Mouse (Mus musculus) embryo, embryonic 11.5 days (tissue): Measurements from ENCODE around the gene Emp2.

Experiments
- DNase-seq: peaks from one replicate; pipeline ENCODE4 v3.0.0-alpha.2; 2012; ENCODE audit warnings: low read depth, low spot score

The Emp2 gene

DNA sequence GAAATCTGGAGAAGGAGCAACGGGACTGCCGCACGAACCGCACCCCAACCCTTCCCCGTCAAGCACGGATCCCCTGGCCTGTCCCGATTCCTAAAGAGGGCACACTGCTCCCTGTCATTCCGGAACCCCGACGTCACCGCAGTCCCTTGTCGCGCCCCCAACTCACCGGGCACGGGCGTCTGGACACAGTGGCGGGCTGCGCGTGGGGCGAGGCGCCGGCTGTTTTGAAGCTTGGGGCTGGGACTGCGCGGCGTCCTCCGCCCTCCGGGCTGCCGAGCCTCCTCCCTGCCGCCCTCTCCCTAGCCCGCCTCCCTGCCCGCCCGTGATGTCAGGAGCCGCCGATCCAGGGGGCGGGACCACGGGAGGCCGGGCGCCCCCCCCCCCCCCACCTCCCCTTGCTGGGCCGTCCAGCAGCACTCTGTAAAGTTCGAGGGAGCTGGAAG, at the start of gene Emp2:
Gene Emp2 (minus strand): TSS at position 323 of the 443 bp plus-strand sequence.
- peak; percentile 20 for DNase-seq

DNA sequence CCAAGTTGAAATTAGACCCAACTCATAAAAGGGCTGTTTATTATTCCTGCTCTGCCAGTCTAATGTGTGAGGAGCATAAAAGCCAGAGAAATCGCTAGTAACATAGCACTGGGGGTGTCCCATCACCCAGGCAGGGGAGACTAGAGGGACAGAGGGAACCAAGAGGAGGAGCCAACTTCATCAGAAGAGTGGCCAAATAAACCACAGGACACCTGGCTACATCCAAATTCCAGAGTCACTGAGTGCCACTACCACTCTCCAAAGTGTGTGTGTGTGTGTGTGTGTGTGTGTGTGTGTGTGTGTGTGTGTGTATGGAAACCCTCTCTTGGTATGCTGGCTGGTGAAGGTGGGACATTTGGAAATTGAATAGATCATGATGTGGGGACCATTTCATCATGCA, 49.3 kb upstream of the Emp2 start:
- DNase-seq, result no peak

DNA sequence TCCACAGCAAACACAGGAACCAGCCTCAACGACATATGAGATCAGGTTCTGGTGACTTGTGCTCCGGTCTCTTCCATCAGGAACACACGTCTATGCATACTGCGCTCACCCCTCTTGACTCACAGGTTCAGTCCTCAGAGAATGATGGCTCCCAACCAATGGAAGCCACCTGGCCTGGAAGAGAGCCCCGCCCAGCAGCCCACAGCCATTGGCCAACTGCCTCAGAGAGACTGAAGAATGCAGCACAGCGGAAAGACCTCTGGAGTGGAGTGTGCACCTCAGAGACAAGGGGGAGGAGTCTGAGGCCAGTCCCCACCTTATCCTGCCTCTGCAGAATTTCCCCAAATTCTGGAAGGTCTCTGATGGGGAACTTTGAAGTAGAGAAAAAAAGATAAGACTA, 45.5 kb upstream of the Emp2 start:
- no peak for DNase-seq

DNA sequence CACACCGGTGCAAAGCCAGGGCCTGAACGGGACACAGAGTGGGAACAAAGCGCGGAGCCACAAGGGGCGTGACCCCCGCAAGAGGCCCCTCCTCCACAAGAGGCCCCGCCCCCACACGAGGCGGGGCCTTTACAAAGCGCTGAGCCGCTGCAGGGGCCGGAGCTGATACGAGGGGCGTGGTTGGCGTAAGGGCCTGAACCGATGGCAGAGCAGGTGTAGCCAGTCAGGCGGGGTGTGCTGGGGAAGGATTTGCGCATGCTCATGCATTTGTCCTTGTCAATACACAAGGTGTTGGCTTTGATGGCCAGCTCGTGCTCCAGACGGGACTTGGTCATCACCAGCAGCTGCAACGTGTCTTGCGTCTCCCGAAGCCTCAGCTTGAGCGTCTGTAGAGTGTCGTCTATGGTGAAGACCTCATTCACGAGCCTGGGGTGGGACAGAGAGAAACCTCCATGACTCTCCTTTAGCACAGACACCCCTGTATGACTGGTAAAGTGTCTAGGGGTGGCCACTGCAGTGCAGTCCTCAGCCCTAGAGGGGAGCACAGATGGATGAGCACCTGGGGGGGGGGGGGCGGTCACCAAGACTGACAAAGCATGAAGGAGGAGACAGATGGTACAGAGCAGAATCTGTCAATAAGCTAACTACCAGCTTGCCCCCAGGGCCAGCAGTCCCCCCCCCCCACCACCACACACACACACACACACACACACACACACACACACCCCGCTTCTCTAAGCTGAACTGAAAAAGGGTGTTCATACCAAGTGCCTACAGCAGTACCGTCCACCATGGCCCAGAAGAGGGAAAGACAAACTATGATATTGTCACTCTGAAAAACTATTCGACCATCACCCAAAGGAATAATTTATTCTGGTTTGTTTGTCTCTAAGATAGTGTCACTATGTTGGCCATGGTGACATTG, 44.5 kb upstream of the Emp2 start:
- DNase-seq, result peak; percentile 62

DNA sequence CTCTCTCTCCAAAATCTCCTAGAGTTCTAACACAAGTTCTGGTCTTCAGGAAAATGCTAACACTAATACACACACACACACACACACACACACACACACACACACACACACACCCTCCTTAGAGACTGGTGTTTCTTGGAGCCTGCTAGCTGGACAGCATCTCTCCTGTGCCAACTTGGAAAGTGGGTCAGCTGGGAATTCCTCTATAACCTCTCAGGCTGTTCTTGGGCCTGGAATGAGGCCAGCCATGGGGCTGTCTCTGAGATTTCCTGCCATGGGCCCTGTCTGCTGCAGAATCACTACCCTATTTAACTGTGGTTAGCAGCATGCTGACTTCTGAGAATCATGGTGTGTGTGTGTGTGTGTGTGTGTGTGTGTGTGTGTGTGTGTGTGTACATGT, 41.2 kb upstream of the Emp2 start:
- DNase-seq, result no peak

DNA sequence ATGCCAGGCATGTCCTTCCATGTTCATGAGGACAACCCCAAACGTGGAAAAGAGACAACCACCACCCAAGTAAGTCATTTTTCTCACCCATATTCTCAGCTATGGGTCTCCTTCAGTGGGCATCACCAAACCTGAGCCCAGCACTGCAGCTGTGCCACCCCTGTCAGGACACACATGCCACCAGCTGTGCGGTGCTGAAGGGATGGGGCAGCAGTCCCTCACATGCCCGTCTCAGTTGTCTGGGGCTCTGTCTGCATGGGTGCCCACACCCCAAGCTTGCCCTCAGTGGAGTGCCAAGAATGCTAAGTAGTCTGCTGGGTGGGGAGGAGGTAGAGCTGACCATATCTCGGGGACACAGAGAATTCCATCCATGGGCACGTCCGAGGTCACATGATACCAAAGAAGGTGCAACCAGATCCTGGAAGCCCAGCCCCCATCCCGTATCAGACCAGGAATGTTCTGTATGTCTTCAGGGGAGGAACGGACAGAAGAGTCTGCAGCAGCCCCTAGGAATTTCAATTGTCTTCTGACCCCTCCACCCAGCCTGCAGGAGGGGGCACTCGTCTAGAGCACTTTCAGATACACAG, 37.4 kb upstream of the Emp2 start:
- no peak for DNase-seq

DNA sequence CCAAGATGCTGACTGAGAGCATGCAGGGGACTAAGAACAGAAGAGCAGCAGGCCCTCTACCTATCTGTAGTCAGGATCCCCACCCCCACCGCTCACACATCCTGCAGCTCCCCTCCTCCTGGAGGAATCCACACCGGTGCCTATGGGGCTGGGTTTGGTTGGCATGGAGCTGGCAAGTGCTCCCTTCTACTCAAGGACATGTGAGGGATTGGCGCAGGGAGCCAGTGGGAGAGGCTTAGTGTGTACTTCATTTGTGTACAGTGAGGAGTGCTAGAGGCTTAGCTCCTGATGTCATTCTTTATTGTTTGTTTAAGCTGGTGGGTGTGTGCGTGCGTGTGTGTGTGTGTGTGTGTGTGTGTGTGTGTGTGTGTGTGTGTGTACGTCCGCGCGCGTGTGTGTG, 36.1 kb upstream of the Emp2 start:
- no peak for DNase-seq

DNA sequence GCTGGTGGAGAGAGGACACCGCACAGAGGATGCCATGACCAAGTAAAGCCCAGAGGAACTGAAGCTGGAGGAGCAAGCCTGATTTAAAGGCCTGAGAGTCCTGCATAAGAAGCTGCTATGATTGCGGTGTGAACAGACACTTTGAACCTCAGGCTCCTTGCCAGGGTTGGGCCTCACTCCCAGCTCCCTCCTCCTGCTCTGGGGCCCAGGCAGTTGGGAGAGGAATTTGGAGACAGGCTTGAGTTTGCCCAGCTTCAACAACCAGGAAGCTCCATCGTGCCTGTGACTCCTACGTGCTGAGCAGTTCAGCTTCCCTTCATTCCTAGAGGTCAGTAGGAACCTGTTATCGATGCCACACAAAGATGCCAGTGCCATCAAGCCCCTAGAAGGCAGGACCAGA, 35.7 kb upstream of the Emp2 start:
- DNase-seq, result no peak

DNA sequence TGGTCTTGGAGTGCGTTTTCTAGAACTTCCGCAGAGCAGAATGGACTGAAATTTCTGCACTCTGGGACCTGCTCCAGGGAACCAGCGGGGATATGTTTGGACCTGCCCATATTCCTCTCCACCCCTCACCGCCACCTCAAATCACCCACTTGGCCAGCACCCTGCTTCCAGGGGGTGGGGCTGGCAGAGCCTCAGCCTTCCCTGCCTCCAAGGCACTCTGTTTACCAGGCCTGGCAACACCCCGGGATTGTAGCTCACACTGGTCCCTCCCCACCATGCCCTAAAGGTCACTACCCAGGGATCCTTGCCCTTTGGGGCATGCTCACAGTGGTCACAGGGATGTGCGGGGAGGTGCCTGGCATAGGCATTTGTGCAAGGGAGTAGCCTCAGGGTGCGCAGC, 33.8 kb upstream of the Emp2 start:
- no peak for DNase-seq

DNA sequence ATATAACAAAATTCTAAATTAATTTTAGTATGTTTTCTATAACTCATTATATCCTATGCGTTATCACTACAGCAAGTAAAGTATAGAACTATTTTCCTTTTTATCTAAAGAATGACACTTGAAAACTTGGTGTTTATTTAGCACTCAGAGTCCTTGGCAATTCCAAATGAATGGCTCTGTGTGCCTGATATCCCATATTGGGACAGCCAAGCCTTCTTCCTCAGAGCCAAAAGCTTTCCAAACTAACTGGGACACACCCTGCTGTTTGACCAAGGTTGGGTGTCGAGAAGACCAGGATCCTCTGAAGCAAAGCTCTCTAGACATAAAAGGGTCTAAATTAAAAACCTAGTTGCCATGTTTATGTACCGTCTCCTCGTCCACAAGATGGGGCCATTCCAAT, 27.3 kb upstream of the Emp2 start:
- no peak for DNase-seq

DNA sequence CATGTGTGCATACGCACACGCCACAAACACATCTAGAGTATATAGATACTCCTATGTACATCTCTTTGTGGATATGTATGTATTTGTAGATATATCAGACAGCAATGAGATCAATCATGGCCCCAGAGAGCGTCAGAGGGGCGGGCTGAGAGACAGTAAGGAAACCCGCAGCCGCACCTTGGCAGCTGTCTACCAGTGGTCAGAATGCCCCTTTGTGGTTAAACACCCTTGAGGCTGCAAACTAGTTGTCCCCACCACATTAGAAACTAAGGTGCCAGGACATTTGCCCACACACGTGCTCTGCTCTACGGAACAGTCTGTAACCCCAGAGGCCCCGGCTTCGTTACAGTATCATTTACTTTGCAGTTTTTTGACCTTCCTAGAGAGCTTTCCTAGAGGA, 26.2 kb upstream of the Emp2 start:
- no peak for DNase-seq

DNA sequence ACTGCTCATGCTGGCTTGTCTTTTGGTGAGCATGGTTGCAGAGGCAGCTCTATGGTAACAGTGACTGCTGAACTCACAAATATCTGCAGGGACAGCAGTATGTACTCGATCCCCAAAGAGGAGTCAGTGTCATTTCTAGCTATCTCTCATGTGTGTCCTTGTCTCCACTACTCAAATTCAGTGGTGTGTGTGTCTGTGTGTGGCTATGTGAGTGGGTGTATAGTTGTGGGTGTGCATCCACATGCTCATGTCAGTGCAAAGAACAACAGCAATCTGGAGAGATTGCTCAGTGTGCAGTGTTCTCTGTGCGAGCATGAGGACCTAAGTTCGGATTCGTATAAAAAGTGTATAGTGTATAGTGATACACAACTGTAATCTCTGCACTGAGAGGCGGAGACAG, 24.8 kb upstream of the Emp2 start:
- no peak for DNase-seq

DNA sequence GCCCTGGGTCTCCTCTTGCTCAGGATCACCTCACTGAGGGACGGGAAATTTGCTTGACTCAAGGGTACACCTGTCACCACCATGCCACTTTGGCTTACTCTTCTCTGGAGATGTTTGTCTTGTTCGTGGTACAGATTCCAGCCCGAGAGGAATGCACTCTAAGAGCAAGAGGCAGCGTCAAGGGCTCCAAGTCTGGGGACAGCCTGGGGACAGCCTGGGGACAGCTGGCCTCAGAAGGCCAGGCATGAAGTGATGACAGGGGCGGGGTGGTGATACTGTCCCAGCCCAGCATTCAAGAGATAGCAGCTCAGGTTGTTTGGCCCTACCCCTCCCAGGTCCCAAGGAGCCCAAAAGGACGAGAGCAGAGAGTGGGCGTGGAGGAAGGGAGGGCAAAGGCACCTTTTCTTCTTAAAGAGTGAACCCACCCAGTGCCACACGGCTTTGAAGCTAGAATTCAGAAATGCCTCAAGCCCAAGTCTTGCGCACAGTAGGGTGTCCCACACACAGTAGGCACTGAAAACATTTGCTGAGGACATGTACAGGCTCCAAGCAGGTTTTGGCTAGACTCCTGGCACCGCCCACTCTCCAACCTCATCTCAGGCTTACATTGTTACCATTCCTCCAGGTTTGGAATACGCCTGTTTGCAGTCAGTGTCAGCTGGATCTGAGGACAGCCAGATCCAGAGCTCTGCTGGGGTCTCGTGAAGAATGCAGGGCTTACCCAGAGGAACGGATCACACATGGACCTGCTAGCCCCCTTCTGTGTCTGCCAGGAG, 23.8 kb upstream of the Emp2 start:
- DNase-seq, result no peak

DNA sequence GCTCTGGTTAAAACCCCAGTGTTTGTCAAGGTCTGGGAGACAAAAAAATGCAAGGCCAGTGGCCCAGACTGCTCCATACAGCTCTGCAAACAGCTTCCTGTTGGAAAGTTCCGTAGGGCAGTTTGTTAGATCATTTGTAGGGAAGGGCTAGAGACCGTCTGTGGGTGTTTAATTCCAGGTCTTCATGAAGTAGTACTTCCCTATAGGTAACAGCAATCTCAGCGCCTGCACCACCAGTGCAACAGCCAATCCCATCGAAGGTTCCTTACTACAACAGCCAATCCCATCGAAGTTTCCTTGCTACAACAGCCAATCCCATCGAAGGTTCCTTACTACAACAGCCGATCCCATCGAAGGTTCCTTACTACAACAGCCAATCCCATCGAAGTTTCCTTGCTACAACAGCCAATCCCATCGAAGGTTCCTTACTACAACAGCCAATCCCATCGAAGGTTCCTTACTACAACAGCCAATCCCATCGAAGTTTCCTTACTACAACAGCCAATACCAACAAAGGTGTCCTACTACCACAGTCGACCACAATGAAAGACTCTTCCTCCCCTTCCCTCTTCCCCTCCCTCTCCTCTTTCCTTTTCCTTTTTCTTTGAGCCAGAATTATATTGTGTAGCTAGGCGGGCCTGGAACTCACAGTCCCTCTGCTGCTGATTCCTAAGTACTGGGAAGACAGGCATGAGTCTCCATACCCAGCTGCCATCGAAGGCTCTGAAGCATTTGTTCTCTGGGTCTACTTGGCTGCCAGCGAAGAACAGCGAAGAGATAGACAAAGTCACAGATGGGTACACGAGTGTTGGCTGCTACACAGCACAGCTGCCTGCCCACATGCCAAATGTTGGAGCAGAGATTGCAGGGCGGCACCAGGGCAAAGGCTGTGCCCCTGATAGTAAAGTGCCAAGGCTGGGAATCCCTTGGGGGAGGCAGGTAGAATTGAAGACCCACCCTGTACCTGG, 23.0 kb upstream of the Emp2 start:
- no peak for DNase-seq

DNA sequence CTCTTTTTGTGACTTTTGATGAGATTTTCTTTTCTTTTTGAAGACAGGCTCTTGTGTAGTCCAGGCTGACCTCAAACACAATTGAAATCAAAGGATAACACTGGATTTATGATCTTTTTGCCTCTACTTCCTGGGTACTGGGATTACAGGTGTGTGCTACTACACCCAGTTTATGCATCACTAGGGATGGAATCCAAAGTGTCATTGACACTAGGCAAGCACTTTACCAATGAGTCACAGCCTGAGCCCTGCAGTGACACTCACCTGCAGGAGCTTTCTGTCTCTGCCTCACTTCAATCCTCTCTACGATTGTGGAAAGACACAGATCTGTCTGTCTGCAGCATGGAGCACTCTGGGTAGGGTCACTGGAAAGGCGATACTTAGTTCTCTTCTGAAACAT, 22.2 kb upstream of the Emp2 start:
- no peak for DNase-seq

DNA sequence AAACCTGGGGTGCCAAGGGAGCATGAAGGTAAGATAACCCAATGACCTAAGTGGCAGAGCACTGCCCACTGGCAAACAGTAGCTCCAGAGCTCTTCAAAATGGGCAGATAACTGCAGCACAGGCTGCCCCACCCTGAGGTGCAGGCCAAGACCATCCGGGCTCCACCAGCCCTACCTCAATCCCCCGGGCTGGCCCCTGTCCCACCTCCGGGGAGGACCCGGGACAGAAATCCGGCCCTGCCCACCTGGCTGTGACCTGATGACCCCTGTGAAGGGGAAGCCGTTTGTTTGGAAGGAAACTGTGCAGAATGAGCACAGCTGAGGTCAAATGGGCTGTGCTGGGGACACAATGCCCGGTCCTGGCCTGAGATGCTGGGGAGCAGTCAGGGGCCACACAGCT, 19.0 kb upstream of the Emp2 start:
- no peak for DNase-seq

DNA sequence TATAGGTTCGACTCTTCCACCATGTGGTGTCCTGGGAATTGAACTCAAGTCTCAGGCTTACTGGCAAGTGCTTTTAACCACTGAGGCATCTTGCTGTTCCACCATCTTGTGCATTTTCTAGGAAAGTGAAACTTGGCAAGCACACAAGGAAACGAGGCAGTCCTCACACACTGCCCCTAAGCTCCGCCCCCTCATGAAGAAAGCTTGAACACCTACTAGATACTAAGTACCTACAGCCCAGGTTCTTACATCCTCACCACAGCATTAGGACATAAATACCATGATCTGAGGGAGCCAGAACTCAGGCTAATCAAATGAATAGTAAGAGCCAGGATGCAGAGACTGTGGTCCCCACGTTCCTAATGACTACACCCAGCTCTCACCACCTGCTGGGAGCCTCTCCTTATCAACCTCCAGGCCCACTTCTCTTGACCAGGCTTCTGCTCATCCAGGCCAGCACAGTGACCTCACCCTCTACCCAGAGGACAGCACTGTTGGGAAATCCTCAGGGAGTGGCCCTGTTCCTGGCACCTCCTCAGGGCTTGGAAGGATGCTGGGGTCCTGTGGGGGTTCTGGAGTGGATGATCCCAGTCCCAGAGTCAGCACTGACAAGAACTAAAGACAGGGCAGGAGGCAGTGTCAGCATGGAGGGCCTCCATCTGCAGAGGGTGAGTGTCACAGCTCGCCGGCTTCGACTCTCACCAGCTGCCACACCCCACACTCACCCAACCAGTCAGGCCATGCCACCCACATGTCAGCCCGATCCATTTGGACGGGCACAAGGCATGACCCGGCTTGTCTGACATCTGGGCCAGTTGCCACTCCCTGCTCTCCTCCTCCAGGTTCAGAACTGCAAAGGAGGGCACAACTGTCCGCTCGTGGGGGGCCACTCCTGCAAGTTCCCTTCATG, 17.1 kb upstream of the Emp2 start:
- no peak for DNase-seq

DNA sequence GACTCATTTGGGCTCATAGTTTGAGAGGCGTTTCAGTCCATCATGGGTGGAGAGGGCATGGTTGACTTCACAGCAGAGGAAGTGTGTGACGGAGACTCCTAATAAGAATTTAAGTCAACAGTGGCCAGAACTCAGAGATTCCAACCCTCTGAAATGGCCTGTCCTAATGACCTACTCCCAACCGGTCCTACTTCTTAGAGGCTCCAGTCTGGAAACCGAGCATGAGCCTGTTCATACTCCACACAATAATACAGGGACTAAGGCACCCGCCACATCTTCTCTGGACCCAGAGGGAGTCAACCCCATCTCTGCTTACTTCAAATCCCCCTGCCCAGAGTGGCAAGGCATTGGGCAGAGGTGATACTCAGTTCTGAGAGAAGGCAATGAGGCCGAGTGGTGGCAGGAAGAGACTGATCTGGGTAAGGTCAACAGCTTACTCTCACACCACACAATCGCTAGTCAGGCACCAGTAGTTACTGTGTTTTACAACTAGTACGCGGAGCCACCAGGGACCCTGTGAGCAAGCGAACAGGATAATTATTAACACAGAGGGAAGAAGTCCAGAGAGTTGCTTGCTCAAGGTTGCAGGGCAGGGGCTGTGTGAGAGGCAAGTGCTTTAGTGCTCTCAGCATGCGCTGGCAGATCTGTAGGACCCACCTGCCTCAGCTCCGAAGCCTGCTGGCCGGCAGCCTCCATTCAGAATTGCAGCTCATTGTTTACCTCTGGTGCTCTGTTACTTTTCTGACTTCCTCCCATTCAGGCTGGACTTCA, 14.0 kb upstream of the Emp2 start:
- DNase-seq, result no peak

DNA sequence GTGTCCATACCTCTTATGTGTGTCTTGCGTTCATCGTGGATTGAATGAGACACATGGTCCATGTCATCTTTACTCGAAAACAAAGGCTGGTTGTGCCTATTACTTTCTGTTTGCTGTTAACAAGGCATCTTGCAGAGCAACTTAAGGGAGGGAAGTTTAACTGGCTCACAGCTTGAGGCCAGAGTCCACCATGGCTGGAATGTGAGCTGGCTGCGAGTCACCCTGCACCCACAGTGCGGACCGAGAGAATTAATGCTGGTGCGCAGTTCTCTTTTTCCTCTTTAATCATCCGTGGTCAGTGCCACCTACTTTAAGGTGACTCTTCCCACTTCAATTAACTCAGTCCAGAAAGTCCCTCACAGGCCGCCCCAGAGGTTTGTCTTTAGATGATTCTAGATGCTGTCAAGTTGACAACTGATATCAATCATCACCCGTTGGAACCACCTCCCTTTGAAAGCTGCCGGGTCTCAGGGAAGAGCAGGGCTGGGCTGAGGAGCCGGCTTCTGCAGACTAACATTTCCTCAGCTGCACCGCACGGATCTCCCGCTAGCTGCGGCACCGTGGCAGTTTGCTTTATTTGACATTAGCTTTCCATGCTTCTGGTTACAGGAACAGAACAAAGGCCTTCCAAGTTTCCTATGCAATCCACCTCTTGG, 6.3 kb upstream of the Emp2 start:
- DNase-seq, result no peak
